Comparison of ENCODE assay signal across 31 mouse cellular contexts in genomic region chr11:41980152-41980551, GRCm38 (mm10). TPM values are rescaled to one million over a fixed set of nuclear protein-coding genes. Genes with fewer than 3 reads are reported as not detected.
A peak's percentile ranks its signal among the peaks of the same experiment; 100 is the strongest.
DNase-seq lines count a peak whose midpoint lies in the region; ATAC-seq and TF ChIP-seq lines count a peak whose summit lies in the region.
"Had no signal": no experiment of that assay in that cellular context is flagged by ENCODE, and none has a peak within 500 bp of the region (broad histone marks: within the 10 kb centered on the region; RNA-seq: fewer than 3 reads in every experiment).

No protein-coding gene starts in this region.

- no peak overlapping the region for H3K9ac ChIP-seq in embryonic facial prominence, embryonic 11.5 days (replicated peaks; ENCODE audit: low read length)
- H3K9ac ChIP-seq in hindbrain, postnatal 0 days (replicated peaks; ENCODE audit: low read length), result no peak overlapping the region
- no peak overlapping the region for H3K9ac ChIP-seq in hindbrain, embryonic 14.5 days
- H3K9ac ChIP-seq in kidney, embryonic 16.5 days (replicated peaks; ENCODE audit: low read length), result no peak overlapping the region
- H3K9ac ChIP-seq: embryonic facial prominence, embryonic 15.5 days; forebrain, embryonic 12.5 days; heart, embryonic 13.5 days; hindbrain, embryonic 15.5 days; intestine, embryonic 15.5 days had no signal

- H3K4me1 ChIP-seq in embryonic facial prominence, embryonic 11.5 days (ENCODE audit: control insufficient read depth, insufficient read depth, low read length), result no peaks in the 10 kb centered on the region
- no peaks in the 10 kb centered on the region for H3K4me1 ChIP-seq in embryonic facial prominence, embryonic 10.5 days
- H3K4me1 ChIP-seq in hindbrain, postnatal 0 days (ENCODE audit: insufficient read depth, low read length), result no peaks in the 10 kb centered on the region
- no peaks in the 10 kb centered on the region for H3K4me1 ChIP-seq in hindbrain, embryonic 14.5 days (replicated peaks; ENCODE audit: control insufficient read depth, insufficient read depth, low read length)
- H3K4me1 ChIP-seq in kidney, embryonic 16.5 days (ENCODE audit: insufficient read depth, low read length), result no peaks in the 10 kb centered on the region
- H3K4me1 ChIP-seq: embryonic facial prominence, embryonic 15.5 days; forebrain, embryonic 12.5 days; heart, embryonic 10.5 days; heart, embryonic 13.5 days; hindbrain, embryonic 15.5 days; intestine, embryonic 15.5 days had no signal

- TF ChIP-seq CTCF in hindbrain, postnatal 0 days (IDR thresholded peaks at IDR 0.05; ENCODE audit: low read depth), result no peak

- no peak overlapping the region for H3K27ac ChIP-seq in embryonic facial prominence, embryonic 11.5 days (replicated peaks; ENCODE audit: low read depth, low read length)
- H3K27ac ChIP-seq in embryonic facial prominence, embryonic 10.5 days (replicated peaks), result no peak overlapping the region
- no peak overlapping the region for H3K27ac ChIP-seq in hindbrain, postnatal 0 days
- no peak overlapping the region for H3K27ac ChIP-seq in hindbrain, embryonic 14.5 days
- no peak overlapping the region for H3K27ac ChIP-seq in kidney, embryonic 16.5 days (ENCODE audit: low read length)
- H3K27ac ChIP-seq: embryonic facial prominence, embryonic 15.5 days; forebrain, embryonic 12.5 days; heart, adult 2 months; heart, embryonic 10.5 days; heart, embryonic 13.5 days; hindbrain, embryonic 15.5 days; intestine, embryonic 15.5 days had no signal

- H3K9me3 ChIP-seq in embryonic facial prominence, embryonic 11.5 days (replicated peaks; ENCODE audit: control insufficient read depth, low read length), result no peaks in the 10 kb centered on the region
- H3K9me3 ChIP-seq in embryonic facial prominence, embryonic 10.5 days, result no peaks in the 10 kb centered on the region
- no peaks in the 10 kb centered on the region for H3K9me3 ChIP-seq in hindbrain, postnatal 0 days (ENCODE audit: low read length)
- no peaks in the 10 kb centered on the region for H3K9me3 ChIP-seq in hindbrain, embryonic 14.5 days (ENCODE audit: control insufficient read depth, low read length)
- H3K9me3 ChIP-seq in kidney, embryonic 16.5 days (ENCODE audit: low read length), result no peaks in the 10 kb centered on the region
- H3K9me3 ChIP-seq: embryonic facial prominence, embryonic 15.5 days; forebrain, embryonic 12.5 days; G1E; heart, embryonic 10.5 days; heart, embryonic 13.5 days; hindbrain, embryonic 15.5 days; intestine, embryonic 15.5 days had no signal

- no peaks in the 10 kb centered on the region for H3K27me3 ChIP-seq in embryonic facial prominence, embryonic 11.5 days (ENCODE audit: control insufficient read depth, insufficient read depth, low read length)
- no peaks in the 10 kb centered on the region for H3K27me3 ChIP-seq in embryonic facial prominence, embryonic 10.5 days (replicated peaks; ENCODE audit: low read depth, poor library complexity, severe bottlenecking)
- no peaks in the 10 kb centered on the region for H3K27me3 ChIP-seq in hindbrain, postnatal 0 days (ENCODE audit: insufficient read depth, low read length)
- H3K27me3 ChIP-seq in hindbrain, embryonic 14.5 days (ENCODE audit: control insufficient read depth, insufficient read depth, low read length), result no peaks in the 10 kb centered on the region
- H3K27me3 ChIP-seq in kidney, embryonic 16.5 days (ENCODE audit: insufficient read depth, low read length), result no peaks in the 10 kb centered on the region
- H3K27me3 ChIP-seq: CH12.LX; embryonic facial prominence, embryonic 15.5 days; forebrain, embryonic 12.5 days; heart, embryonic 13.5 days; hindbrain, embryonic 15.5 days; intestine, embryonic 15.5 days had no signal

- no peak for ATAC-seq in embryonic facial prominence, embryonic 11.5 days (replicated peaks; ENCODE audit: insufficient number of reproducible peaks, low FRiP score, low TSS enrichment, low read depth)
- ATAC-seq in hindbrain, postnatal 0 days, result no peak
- ATAC-seq in hindbrain, embryonic 14.5 days (ENCODE audit: low FRiP score), result no peak
- ATAC-seq in kidney, embryonic 16.5 days (ENCODE audit: low FRiP score, low TSS enrichment), result no peak
- ATAC-seq: forebrain, embryonic 16.5 days; intestine, embryonic 15.5 days had no signal

- DNase-seq in embryonic facial prominence, embryonic 11.5 days (ENCODE audit: low spot score), result peak; percentile 30
- no peak for DNase-seq in embryonic facial prominence, embryonic 10.5 days (ENCODE audit: low spot score)
- DNase-seq in hindbrain, postnatal 0 days (ENCODE audit: low spot score), result peak; percentile 6
- DNase-seq in hindbrain, embryonic 14.5 days (ENCODE audit: low spot score), result no peak
- peak; percentile 66 for DNase-seq in brain, adult 2 months (ENCODE audit: low read depth, low spot score)
- peak; percentile 9 for DNase-seq in forelimb bud, embryonic 11.5 days (ENCODE audit: low read depth, low spot score)
- no peak for DNase-seq in cerebellum, postnatal 14 days
- DNase-seq: adrenal gland, adult 2 months; adrenal gland, postnatal 14 days; B cell, adult 2 months; cerebellum, adult 18-20 months; cerebellum, adult 9-10 months; cerebellum, postnatal 25 days; gastrocnemius, postnatal 10 days; gastrocnemius, postnatal 36 days; heart, adult 2 months; heart, postnatal 14 days; heart, postnatal 4 days; kidney, adult 11 months had no signal

- WGBS in embryonic facial prominence, embryonic 11.5 days, result 54% methylated on average over 6 of the region's 6 CpGs
- 70% methylated on average over 6 of the region's 6 CpGs for WGBS in embryonic facial prominence, embryonic 10.5 days
- WGBS in hindbrain, postnatal 0 days, result 54% methylated on average over 6 of the region's 6 CpGs
- 66% methylated on average over 6 of the region's 6 CpGs for WGBS in hindbrain, embryonic 14.5 days
- WGBS in kidney, embryonic 16.5 days, result 64% methylated on average over 6 of the region's 6 CpGs

- H3K4me3 ChIP-seq in embryonic facial prominence, embryonic 11.5 days (ENCODE audit: low read depth, low read length), result no peak overlapping the region
- no peak overlapping the region for H3K4me3 ChIP-seq in embryonic facial prominence, embryonic 10.5 days
- H3K4me3 ChIP-seq in hindbrain, postnatal 0 days (ENCODE audit: low read length), result no peak overlapping the region
- no peak overlapping the region for H3K4me3 ChIP-seq in hindbrain, embryonic 14.5 days (replicated peaks; ENCODE audit: low read length)
- no peak overlapping the region for H3K4me3 ChIP-seq in kidney, embryonic 16.5 days (ENCODE audit: low read length)
- H3K4me3 ChIP-seq: embryonic facial prominence, embryonic 15.5 days; forebrain, embryonic 12.5 days; heart, adult 2 months; heart, embryonic 10.5 days; heart, embryonic 13.5 days; hindbrain, embryonic 15.5 days; intestine, embryonic 15.5 days had no signal

- no peaks in the 10 kb centered on the region for H3K36me3 ChIP-seq in embryonic facial prominence, embryonic 11.5 days (replicated peaks; ENCODE audit: control insufficient read depth, insufficient read depth, low read depth, low read length)
- H3K36me3 ChIP-seq in embryonic facial prominence, embryonic 10.5 days (replicated peaks), result no peaks in the 10 kb centered on the region
- no peaks in the 10 kb centered on the region for H3K36me3 ChIP-seq in hindbrain, postnatal 0 days (ENCODE audit: insufficient read depth, low read length)
- H3K36me3 ChIP-seq in hindbrain, embryonic 14.5 days (replicated peaks; ENCODE audit: control insufficient read depth, insufficient read depth), result no peaks in the 10 kb centered on the region
- no peaks in the 10 kb centered on the region for H3K36me3 ChIP-seq in kidney, embryonic 16.5 days (ENCODE audit: insufficient read depth, low read length)
- H3K36me3 ChIP-seq: embryonic facial prominence, embryonic 15.5 days; forebrain, embryonic 12.5 days; G1E; heart, embryonic 10.5 days; heart, embryonic 13.5 days; hindbrain, embryonic 15.5 days; intestine, embryonic 15.5 days had no signal

- no peak overlapping the region for H3K4me2 ChIP-seq in embryonic facial prominence, embryonic 11.5 days (ENCODE audit: low read depth, low read length)
- H3K4me2 ChIP-seq in hindbrain, postnatal 0 days (ENCODE audit: low read depth, low read length), result no peak overlapping the region
- H3K4me2 ChIP-seq in hindbrain, embryonic 14.5 days (replicated peaks), result no peak overlapping the region
- no peak overlapping the region for H3K4me2 ChIP-seq in kidney, embryonic 16.5 days (replicated peaks; ENCODE audit: low read depth, low read length)
- H3K4me2 ChIP-seq: embryonic facial prominence, embryonic 15.5 days; forebrain, embryonic 12.5 days; heart, embryonic 13.5 days; hindbrain, embryonic 15.5 days; intestine, embryonic 15.5 days had no signal

RNA-seq across cellular contexts. Expression of gene Gabrg2, which starts 20.5 kb away (rescaled TPM):
- 2.7 and 3.1 TPM in 2 replicates for polyA plus RNA-seq in embryonic facial prominence, embryonic 11.5 days (2014; fragmentation: Nextera tagmentation; extraction: Ambion mirVana)
- polyA plus RNA-seq in embryonic facial prominence, embryonic 10.5 days (2016; fragmentation: Nextera tagmentation; extraction: Ambion mirVana), result 0.90 and 1.2 TPM in 2 replicates
- 89.0 and 99.9 TPM in 2 replicates for total RNA-seq in hindbrain, postnatal 0 days (2014; rRNA removed)
- polyA plus RNA-seq in hindbrain, postnatal 0 days (2015; fragmentation: Nextera tagmentation; extraction: Ambion mirVana), result 105 and 113 TPM in 2 replicates
- 116 and 139 TPM in 2 replicates for polyA plus RNA-seq in hindbrain, embryonic 14.5 days (2014; fragmentation: Nextera tagmentation; extraction: Ambion mirVana)
- polyA plus RNA-seq in kidney, embryonic 16.5 days (2015; fragmentation: Nextera tagmentation; extraction: Ambion mirVana), result 0.12 and 0.22 TPM in 2 replicates
- total RNA-seq: CH12.LX; common myeloid progenitor, adult 5-6 weeks; granulocyte monocyte progenitor cell, adult 5-6 weeks; heart, adult 2 months; heart, postnatal 14 days; heart, postnatal 4 days had no signal
- polyA plus RNA-seq: adrenal gland, adult 2 months; G1E; heart, adult 2 months; heart, embryonic 10.5 days had no signal

Comparison
In these comparisons a context has a peak if more than half of its experiments do, and no peak if none do; other contexts are left out.
1. DNase-seq: peak in embryonic facial prominence, embryonic 11.5 days (single experiment), hindbrain, postnatal 0 days (single experiment), brain, adult 2 months (single experiment) and forelimb bud, embryonic 11.5 days (single experiment); none in embryonic facial prominence, embryonic 10.5 days (single experiment), hindbrain, embryonic 14.5 days (single experiment) and cerebellum, postnatal 14 days (0 of 2).
2. RNA of gene Gabrg2, which starts 20.5 kb away (polyA plus RNA-seq): 116 to 139 TPM in hindbrain, embryonic 14.5 days and 105 to 113 TPM in hindbrain, postnatal 0 days; 2.7 to 3.1 TPM in embryonic facial prominence, embryonic 11.5 days, 0.90 to 1.2 TPM in embryonic facial prominence, embryonic 10.5 days and 0.12 to 0.22 TPM in kidney, embryonic 16.5 days; every median in the first group is over 10 times any median in the second.